Mouse (Mus musculus): ENCODE measurements around the gene Irak2. TPM values are rescaled to one million over a fixed set of nuclear protein-coding genes. Genes with fewer than 3 reads are reported as not detected.
"Not testable (repeated sequence)": the region's sequence is repeated elsewhere in the genome, so short reads cannot be mapped to it uniquely, and the experiment has no call there.

The Irak2 gene
- polyA plus RNA-seq, 1 experiment from 2014 or later: 1.3 TPM

GRCm38 (mm10) chr6:113660492-113661352 lies 22.5 kb downstream of the Irak2 start:
- no peak overlapping the region for H3K9ac ChIP-seq (replicated peaks)
- no peaks in the 10 kb centered on the region for H3K27me3 ChIP-seq
- ATAC-seq: no peak
- H3K36me3 ChIP-seq: no peaks in the 10 kb centered on the region
- no peak overlapping the region for H3K4me2 ChIP-seq (replicated peaks)
- 73% methylated on average over 14 of the region's 14 CpGs for WGBS
- no peaks in the 10 kb centered on the region for H3K9me3 ChIP-seq
- H3K27ac ChIP-seq: no peak overlapping the region
- H3K4me3 ChIP-seq (replicated peaks): no peak overlapping the region
- H3K4me1 ChIP-seq (replicated peaks): 0 out of 2 replicates have a peak, but pooled peaks cover 3% of the 10 kb centered on the region

- H3K4me1 ChIP-seq (replicated peaks): 0 out of 2 replicates have a peak, but pooled peaks cover 3% of the 10 kb centered on the region
- 71% methylated on average over 12 of the region's 12 CpGs for WGBS
- no peak overlapping the region for H3K27ac ChIP-seq
- no peak overlapping the region for H3K9ac ChIP-seq (replicated peaks)
- no peaks in the 10 kb centered on the region for H3K9me3 ChIP-seq
- H3K36me3 ChIP-seq: no peaks in the 10 kb centered on the region
- H3K27me3 ChIP-seq: no peaks in the 10 kb centered on the region
- no peak for ATAC-seq
- no peak overlapping the region for H3K4me3 ChIP-seq (replicated peaks)
- no peak overlapping the region for H3K4me2 ChIP-seq (replicated peaks)
Observed at GRCm38 (mm10) chr6:113661353-113662241, 23.3 kb downstream of the Irak2 start.

DNA sequence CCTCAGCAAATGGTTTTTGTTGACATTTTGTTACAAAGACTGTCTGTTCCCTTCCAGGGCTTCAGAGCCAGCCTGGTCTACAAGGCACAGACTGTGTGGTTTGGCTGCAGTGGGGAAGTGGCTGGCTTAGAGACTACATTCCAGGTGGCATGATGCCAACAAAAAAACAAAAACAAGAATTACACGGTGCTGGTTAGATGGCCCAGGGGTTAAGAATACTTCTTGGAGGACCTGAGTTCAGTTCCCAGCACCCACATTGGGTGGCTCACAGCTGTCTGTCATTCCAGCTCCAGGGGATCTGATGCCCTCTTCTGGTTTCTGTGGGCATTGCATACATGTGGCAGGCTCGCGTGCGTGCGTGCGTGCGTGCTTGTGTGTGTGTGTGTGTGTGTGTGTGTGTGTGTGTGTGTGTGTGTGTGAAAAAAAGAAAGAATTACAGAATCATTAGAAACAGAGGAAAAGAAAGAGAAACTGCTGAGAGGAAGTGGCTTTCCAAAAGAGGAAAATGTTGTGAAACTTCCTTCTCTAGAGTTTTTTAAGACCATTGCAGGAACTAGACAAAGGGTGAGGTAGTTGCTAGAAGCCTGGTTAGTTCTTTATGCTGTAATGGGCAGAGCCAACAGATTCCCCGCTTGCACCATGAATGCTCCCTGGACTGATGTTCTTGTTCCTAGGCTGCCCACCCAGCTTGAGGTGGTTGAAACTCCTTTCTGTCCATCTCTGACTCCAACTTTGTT lies 24.9 kb downstream of the Irak2 start:
- no peaks in the 10 kb centered on the region for H3K27me3 ChIP-seq
- ATAC-seq: no peak
- H3K36me3 ChIP-seq: no peaks in the 10 kb centered on the region
- H3K4me1 ChIP-seq (replicated peaks): 0 out of 2 replicates have a peak, but pooled peaks cover 3% of the 10 kb centered on the region
- WGBS: 98% methylated on average over 8 of the region's 8 CpGs
- no peak overlapping the region for H3K27ac ChIP-seq
- H3K4me2 ChIP-seq (replicated peaks): no peak overlapping the region
- no peak overlapping the region for H3K4me3 ChIP-seq (replicated peaks)
- no peaks in the 10 kb centered on the region for H3K9me3 ChIP-seq
- H3K9ac ChIP-seq (replicated peaks): no peak overlapping the region

DNA sequence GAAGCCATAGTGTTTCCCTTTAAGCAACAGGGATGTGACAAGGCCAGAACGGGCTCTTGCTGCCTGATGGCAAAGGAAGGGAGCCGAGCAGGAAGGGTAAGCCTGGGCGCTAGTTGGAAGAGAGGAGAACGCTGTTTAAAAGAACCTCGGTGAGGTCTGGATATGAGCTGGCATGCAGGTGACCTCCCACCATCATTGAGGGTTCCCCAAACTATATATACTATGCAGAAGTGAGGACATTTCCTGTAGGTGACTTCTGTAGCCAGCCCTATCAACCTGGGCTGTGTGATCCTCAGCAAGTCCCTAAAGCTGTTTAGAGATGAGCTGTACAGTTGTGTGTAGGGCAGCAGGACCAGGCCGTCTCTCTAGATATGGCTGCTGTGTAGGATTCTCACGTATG lies 26.0 kb downstream of the Irak2 start:
- Histone ChIP-seq H3K4me3 (replicated peaks) (no peak overlapping the region), H3K4me1 (replicated peaks) (0 out of 2 replicates have a peak, but pooled peaks cover 7% of the 10 kb centered on the region), H3K9ac (replicated peaks) (no peak overlapping the region), H3K9me3 (no peaks in the 10 kb centered on the region), H3K4me2 (replicated peaks) (no peak overlapping the region), H3K36me3 (no peaks in the 10 kb centered on the region), H3K27ac (no peak overlapping the region), H3K27me3 (no peaks in the 10 kb centered on the region)
- WGBS: 86% methylated on average over 7 of the region's 7 CpGs
- ATAC-seq: no peak

DNA sequence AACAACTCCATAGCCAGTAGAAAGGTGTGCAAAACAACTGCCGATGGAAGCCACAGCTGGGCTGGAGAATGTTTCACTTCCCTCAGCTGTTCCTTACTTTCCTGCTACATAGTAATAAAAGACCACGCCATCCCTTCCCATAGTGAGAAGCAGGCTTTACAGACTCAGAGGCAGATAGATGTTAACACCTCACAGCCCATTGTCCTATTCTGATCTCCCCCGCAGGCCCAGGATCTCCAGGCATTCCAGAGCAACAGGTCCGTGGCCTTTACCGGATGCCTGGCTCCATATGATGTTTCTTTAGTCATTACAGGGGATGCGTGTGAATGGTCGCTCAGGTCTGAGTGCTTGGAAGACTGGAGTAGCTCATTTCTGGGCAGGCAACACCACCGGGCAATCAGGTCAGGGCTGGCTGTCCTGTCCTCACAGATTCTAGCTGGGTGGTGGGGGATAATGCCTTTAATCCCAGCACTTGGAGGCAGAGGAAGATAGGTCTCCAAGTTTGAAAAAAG lies 29.4 kb downstream of the Irak2 start:
- no peak overlapping the region for H3K9ac ChIP-seq (replicated peaks)
- H3K27ac ChIP-seq: no peak overlapping the region
- H3K4me2 ChIP-seq (replicated peaks): no peak overlapping the region
- 0 out of 2 replicates have a peak, but pooled peaks cover 4% of the 10 kb centered on the region for H3K4me1 ChIP-seq (replicated peaks)
- no peak overlapping the region for H3K4me3 ChIP-seq (replicated peaks)
- H3K27me3 ChIP-seq: no peaks in the 10 kb centered on the region
- WGBS: 65% methylated on average over 8 of the region's 8 CpGs
- no peak for ATAC-seq
- no peaks in the 10 kb centered on the region for H3K9me3 ChIP-seq
- no peaks in the 10 kb centered on the region for H3K36me3 ChIP-seq

GRCm38 (mm10) chr6:113668287-113669154 lies 30.3 kb downstream of the Irak2 start:
- WGBS: 50% methylated on average over 15 of the region's 15 CpGs
- H3K4me2 ChIP-seq (replicated peaks): no peak overlapping the region
- no peaks in the 10 kb centered on the region for H3K9me3 ChIP-seq
- no peak overlapping the region for H3K4me3 ChIP-seq (replicated peaks)
- no peaks in the 10 kb centered on the region for H3K36me3 ChIP-seq
- H3K4me1 ChIP-seq (replicated peaks): 0 out of 2 replicates have a peak, but pooled peaks cover 4% of the 10 kb centered on the region
- no peak for ATAC-seq
- H3K9ac ChIP-seq (replicated peaks): no peak overlapping the region
- H3K27me3 ChIP-seq: no peaks in the 10 kb centered on the region
- H3K27ac ChIP-seq: no peak overlapping the region

- no peaks in the 10 kb centered on the region for H3K27me3 ChIP-seq
- H3K9me3 ChIP-seq: no peaks in the 10 kb centered on the region
- WGBS: 79% methylated on average over 7 of the region's 7 CpGs
- H3K4me2 ChIP-seq (replicated peaks): no peak overlapping the region
- H3K36me3 ChIP-seq: no peaks in the 10 kb centered on the region
- 0 out of 2 replicates have a peak, but pooled peaks cover 4% of the 10 kb centered on the region for H3K4me1 ChIP-seq (replicated peaks)
- no peak overlapping the region for H3K27ac ChIP-seq
- ATAC-seq: no peak
- H3K9ac ChIP-seq (replicated peaks): no peak overlapping the region
- H3K4me3 ChIP-seq (replicated peaks): no peak overlapping the region
Observed at GRCm38 (mm10) chr6:113669821-113670220, 31.6 kb downstream of the Irak2 start.

DNA sequence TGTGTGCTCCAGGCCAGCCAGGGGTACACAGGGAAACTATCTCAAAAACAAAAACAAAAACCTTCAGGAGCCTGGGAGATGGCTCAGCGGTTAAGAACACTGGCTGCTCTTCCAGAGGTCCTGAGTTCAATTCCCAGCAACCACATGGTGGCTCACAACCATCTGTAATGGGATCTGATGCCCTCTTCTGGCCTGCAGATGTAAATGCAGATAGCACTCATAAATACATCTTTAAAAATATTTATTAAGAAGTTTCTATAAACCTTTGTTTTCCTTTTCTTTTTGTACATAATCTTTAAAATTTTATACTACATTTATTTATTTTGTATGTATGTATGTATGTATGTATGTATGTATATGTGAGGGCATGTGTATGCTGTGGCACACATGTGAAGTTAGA lies 33.8 kb downstream of the Irak2 start:
- not testable (repeated sequence) for H3K9me3 ChIP-seq; H3K27ac ChIP-seq; H3K36me3 ChIP-seq; H3K9ac ChIP-seq (replicated peaks); H3K27me3 ChIP-seq; H3K4me2 ChIP-seq (replicated peaks); H3K4me3 ChIP-seq (replicated peaks); H3K4me1 ChIP-seq (replicated peaks); ATAC-seq
- WGBS: 76% methylated on average over 1 of the region's 1 CpGs

- 84% methylated on average over 6 of the region's 6 CpGs for WGBS
Observed at GRCm38 (mm10) chr6:113672989-113673388, 34.7 kb downstream of the Irak2 start.

DNA sequence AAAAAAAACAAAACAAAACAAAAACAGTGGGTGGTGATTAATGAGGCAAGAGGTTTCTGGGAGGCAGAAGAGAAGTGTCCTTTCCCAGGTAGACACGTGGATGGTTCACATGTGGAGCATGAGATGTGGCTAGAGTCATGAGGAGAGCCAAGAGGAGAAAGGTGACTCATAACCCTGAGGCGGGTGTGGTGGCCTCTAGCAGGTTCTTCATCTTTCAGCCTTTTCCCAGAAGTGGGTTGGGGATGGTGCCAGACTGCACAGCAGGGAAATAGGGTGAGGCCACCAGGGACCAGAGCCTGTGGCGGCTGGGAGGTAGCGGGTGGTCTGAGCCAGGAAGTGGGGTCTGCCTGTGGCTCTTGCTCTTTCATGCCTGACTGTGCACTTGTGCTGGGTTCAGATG lies 37.0 kb downstream of the Irak2 start:
- Histone ChIP-seq H3K4me3 (replicated peaks) (no peak overlapping the region), H3K4me1 (replicated peaks) (no peaks in the 10 kb centered on the region), H3K9ac (replicated peaks) (no peak overlapping the region), H3K36me3 (no peaks in the 10 kb centered on the region), H3K27me3 (no peaks in the 10 kb centered on the region), H3K4me2 (replicated peaks) (no peak overlapping the region), H3K27ac (no peak overlapping the region), H3K9me3 (no peaks in the 10 kb centered on the region)
- no peak for ATAC-seq
- WGBS: 80% methylated on average over 4 of the region's 4 CpGs

More at GRCm38 (mm10) chr6:113672989-113673388, 34.7 kb downstream of the Irak2 start:
- Histone ChIP-seq H3K27ac (no peak overlapping the region), H3K36me3 (no peaks in the 10 kb centered on the region), H3K4me2 (replicated peaks) (no peak overlapping the region), H3K4me1 (replicated peaks) (0 out of 2 replicates have a peak, but pooled peaks cover 4% of the 10 kb centered on the region), H3K9ac (replicated peaks) (no peak overlapping the region), H3K9me3 (no peaks in the 10 kb centered on the region), H3K27me3 (no peaks in the 10 kb centered on the region), H3K4me3 (replicated peaks) (no peak overlapping the region)
- ATAC-seq: no peak

GRCm38 (mm10) chr6:113675991-113676390 lies 37.7 kb downstream of the Irak2 start:
- WGBS: 90% methylated on average over 9 of the region's 9 CpGs
- H3K27ac ChIP-seq: no peak overlapping the region
- H3K9me3 ChIP-seq: no peaks in the 10 kb centered on the region

More at GRCm38 (mm10) chr6:113675991-113676390, 37.7 kb downstream of the Irak2 start:
- Histone ChIP-seq H3K4me1 (replicated peaks) (no peaks in the 10 kb centered on the region), H3K36me3 (no peaks in the 10 kb centered on the region), H3K27me3 (no peaks in the 10 kb centered on the region), H3K9ac (replicated peaks) (no peak overlapping the region), H3K4me2 (replicated peaks) (no peak overlapping the region), H3K4me3 (replicated peaks) (no peak overlapping the region)
- ATAC-seq: no peak

Measured in midbrain, embryonic 13.5 days (tissue).